Mouse (Mus musculus) liver, postnatal 0 days (tissue): ENCODE measurements around the gene Olfm1.

ENCODE experiments used
- CTCF ChIP-seq: sonication (generic); IDR thresholded peaks from 2 replicates; pipeline ENCODE4 v1.5.1; 2016; ENCODE audit warnings: antibody characterized with exemption, low read depth
- EP300 ChIP-seq: IDR thresholded peaks from 2 replicates; pipeline ENCODE4 v1.6.1; 2016; ENCODE audit warnings: antibody characterized with exemption, low read depth, mild to moderate bottlenecking

DNA sequence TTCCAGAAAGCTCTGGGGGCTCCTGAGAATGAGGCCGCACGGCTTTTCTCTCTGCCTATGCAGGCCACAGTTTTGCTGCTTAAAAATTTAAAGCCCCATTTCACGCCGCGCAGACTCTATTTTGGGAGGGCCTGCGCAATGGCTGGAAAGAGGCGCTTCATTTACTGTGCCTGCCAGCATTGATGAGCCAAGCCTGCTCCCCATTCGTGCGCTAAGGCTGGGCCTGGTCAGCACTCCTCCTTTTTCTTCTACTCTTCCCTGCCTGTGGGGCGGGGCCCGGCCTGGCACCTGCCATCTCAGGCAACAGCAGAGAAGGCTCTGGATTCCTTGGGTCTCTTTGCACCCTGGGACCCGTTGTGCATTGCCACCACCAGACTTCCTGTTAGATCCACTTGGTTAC is 16.9 kb downstream of the Olfm1 start:
- no peak for TF ChIP-seq EP300
- no peak for TF ChIP-seq CTCF
